Mouse (Mus musculus) layer of hippocampus, postnatal 14 days (tissue): ENCODE results near the gene Srsf7. TPM values are rescaled to one million over a fixed set of nuclear protein-coding genes. Genes with fewer than 3 reads are reported as not detected.
A peak's percentile ranks its signal among the peaks of the same experiment; 100 is the strongest.
"Not testable (repeated sequence)": the region's sequence is repeated elsewhere in the genome, so short reads cannot be mapped to it uniquely, and the experiment has no call there.

Experiments used
- DNase-seq, 2 experiments: peaks; one replicate each; pipeline ENCODE4 v3.0.0; 2021 to 2022; ENCODE audit warnings: low spot score in 2 of 2, mixed read lengths in 1 of 2
- long read RNA-seq, 2 experiments: library from polyadenylated mRNA; stranded (forward); transcript quantifications; one replicate each; pipeline ENCODE4 v2.0.0; 2021
- total RNA-seq, 2 experiments: library from RNA; stranded (reverse); gene quantifications; 2 replicates each; pipeline ENCODE4 v1.2.3; 2021

Srsf7 gene
- 100 to 1,000 TPM; 109 to 120 TPM for total RNA-seq
- long read RNA-seq, experiment 1, transcript Srsf7-208 (8 exons, 1,040 nt), result minor isoform, 17 of 88 reads
- long read RNA-seq, experiment 1, transcript Srsf7-201 (8 exons, 2,288 nt), result major isoform, 20 of 88 reads
- long read RNA-seq, experiment 1, transcript Srsf7-207 (7 exons, 1,921 nt), result minor isoform, 8 of 88 reads
- long read RNA-seq, experiment 1, partial matches to known transcripts, result 5 of 88 reads
- long read RNA-seq, experiment 1, other reads (novel, unspliced or antisense), result 35 of 88 reads
- long read RNA-seq, experiment 2, transcript Srsf7-208 (8 exons, 1,040 nt), result minor isoform, 17 of 121 reads
- long read RNA-seq, experiment 2, transcript Srsf7-207 (7 exons, 1,921 nt), result minor isoform, 10 of 121 reads
- long read RNA-seq, experiment 2, transcript Srsf7-201 (8 exons, 2,288 nt), result major isoform, 25 of 121 reads
- long read RNA-seq, experiment 2, partial matches to known transcripts, result 9 of 121 reads
- long read RNA-seq, experiment 2, other reads (novel, unspliced or antisense), result 57 of 121 reads

DNA sequence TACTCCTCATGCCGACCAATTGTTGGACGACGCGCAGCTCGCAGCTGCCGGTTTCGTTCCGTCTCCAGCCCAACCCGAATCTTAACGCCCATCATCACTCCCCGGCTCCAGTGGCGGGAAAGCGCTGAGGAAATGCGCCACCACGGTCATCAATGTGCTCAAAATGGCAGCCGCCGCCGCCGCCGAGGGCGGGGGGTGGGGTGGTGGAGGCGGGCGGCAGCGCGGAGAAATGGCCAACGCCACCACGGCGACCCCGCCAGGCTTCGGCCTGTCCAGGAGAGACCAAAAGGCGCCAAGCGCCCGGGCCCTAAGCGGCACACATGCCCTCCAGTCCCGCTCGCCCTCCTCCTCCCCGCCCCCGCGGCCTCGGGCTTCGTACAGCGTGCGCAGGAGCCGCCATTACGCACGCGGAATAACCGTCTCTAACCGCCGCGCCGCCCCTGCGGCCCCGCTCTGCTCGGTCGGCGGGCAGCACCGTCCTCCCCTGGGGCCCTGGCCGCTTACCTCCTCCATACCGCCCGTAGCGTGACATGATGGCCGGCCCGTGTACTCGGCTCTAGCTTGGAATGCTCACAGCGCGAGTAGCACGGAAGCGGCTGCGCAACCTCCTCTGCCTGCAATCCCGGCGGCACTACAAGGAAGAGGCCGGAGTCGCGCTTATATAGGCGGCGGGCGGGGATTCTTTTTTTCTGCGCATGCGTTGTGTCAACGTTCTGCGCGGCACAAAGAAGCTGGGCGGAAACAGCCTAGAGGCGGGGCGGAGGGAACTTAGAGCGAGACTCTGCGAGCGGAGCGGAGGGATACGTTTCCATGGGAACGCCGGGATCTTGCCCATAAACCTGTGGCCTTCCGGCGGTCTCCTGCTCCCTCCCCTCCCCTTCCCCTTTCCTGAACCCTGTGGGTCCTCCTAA, at the start of gene Srsf7, which contains the start of gene Ttc39d:
Srsf7 (minus strand) TSS at position 637 of the 911 bp plus-strand sequence.
Ttc39d (plus strand) TSS at position 790 of the 911 bp plus-strand sequence.
- DNase-seq, result peak; percentile 98 to 99

- no peak for DNase-seq
These were observed 48.1 kb upstream of the Srsf7 start for GRCm38 (mm10) chr17:80255208-80255607.

DNA sequence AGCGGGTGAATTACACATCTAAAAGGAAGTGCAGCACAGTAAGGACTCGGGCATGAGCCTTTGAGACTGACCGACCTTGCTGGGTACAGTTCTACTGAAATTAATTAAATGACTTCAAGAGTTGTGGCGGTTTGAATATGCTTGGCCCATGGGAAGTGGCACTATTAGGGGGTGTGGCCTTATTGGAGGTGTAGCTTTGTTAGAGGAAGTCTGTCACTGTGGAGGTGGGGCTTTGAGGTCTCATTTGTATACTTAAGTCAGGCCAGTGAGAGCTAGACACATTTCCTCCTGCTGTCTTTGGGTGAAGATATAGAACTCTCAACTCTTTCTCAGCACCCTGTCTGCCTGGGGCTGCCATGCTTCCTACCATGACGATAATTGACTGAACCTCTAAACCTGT, 47.3 kb upstream of the Srsf7 start:
- DNase-seq, result no peak

- DNase-seq, result no peak
These were observed 45.8 kb upstream of the Srsf7 start for GRCm38 (mm10) chr17:80252757-80253525.

- no peak for DNase-seq
These were observed 36.0 kb upstream of the Srsf7 start for GRCm38 (mm10) chr17:80243116-80243515.

DNA sequence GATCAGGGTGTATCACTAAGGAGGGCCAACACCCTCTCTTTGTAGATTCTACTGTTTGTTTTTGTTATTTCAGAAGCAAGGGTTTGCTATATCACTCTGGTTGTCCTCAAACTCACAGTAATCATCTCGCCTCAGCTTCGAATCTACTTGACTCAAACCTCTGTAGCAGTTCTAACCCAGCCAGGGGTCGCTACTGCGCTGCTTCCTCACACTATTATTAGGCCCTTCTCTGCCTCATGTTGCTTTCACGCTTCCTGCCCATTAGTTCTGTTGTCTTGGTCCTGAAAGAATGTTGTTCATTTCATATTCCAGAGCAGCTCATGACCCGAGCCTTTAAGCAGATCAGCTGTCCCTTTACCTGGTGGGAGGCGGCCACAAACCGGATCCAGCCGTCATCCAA, 34.5 kb upstream of the Srsf7 start:
- no peak for DNase-seq

DNA sequence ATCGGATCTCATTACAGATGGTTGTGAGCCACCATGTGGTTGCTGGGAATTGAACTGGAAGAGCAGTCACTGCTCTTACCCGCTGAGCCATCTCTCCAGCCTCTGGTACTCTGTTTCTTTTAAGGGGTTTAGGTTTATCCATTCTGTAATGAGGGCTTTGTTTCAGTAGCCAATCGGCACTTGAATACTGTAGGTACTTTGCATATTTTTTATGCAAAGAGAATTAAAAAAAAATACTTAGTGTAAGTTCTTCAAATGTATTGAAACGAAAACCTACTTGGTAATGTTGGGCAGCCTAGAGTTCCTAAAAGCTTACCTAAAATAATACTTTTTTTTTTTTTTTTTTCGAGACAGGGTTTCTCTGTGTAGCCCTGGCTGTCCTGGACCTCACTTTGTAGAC, 30.4 kb upstream of the Srsf7 start:
- no peak for DNase-seq

- DNase-seq, result no peak
These were observed 29.7 kb upstream of the Srsf7 start for GRCm38 (mm10) chr17:80236805-80237204.

- DNase-seq, result no peak
These were observed 28.4 kb upstream of the Srsf7 start for GRCm38 (mm10) chr17:80235477-80235876.

DNA sequence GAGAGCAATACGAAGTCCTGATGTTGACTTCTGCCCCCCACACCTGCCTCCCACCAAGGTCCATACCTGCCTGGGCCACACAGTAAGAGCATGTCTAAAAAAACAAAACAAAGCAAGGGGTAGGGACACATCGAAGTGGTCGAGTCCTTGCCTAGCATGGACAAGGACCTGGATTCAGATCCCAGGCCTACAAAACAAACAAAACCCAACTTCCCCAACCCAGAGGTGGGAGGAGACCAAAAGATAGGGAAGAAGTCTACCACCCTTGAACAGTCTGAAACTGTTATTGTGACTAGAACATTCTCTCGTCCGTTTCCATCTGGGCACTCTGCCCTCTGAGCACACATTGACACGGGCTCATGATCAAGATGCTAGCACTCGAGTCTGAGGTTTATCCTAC, 27.3 kb upstream of the Srsf7 start:
- no peak for DNase-seq

- DNase-seq, result no peak
These were observed 26.7 kb upstream of the Srsf7 start for GRCm38 (mm10) chr17:80233844-80234243.

DNA sequence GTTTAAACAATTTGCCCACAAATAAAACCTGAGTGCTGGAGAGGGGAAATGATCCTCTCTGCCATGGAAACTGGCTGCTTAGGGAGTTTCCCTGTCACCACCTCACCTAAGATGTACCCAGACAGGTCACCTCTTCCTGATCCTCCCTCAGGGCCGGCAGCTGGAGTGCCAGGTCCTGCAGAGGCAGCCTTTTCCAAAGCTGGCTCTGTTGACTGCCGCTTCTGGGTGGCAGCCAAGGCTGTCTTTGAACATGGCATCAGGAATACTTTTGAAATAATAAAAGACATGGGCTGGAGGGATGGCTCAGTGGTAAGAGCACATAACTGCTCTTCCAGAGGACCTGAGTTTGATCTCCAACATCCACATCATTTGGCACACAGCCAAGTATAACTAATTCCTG, 22.3 kb upstream of the Srsf7 start:
- peak in 1 of 2 experiments; percentile 19 for DNase-seq

DNA sequence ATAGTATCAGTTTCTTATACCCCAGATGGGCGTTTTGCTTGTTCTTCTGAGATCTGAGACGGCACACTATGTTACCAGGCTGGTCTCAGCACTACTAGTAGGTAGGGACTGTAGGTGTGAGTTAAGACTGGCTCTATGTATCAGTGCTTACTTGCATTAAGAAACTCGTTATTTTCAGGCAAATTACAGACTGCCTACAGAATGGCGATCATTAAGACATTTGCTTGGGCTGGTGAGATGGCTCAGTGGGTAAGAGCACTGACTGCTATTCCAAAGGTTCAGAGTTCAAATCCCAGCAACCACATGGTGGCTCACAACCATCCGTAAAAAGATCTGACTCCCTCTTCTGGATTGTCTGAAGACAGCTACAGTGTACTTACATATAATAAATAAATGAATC, 18.0 kb upstream of the Srsf7 start:
- not testable (repeated sequence) for DNase-seq

DNA sequence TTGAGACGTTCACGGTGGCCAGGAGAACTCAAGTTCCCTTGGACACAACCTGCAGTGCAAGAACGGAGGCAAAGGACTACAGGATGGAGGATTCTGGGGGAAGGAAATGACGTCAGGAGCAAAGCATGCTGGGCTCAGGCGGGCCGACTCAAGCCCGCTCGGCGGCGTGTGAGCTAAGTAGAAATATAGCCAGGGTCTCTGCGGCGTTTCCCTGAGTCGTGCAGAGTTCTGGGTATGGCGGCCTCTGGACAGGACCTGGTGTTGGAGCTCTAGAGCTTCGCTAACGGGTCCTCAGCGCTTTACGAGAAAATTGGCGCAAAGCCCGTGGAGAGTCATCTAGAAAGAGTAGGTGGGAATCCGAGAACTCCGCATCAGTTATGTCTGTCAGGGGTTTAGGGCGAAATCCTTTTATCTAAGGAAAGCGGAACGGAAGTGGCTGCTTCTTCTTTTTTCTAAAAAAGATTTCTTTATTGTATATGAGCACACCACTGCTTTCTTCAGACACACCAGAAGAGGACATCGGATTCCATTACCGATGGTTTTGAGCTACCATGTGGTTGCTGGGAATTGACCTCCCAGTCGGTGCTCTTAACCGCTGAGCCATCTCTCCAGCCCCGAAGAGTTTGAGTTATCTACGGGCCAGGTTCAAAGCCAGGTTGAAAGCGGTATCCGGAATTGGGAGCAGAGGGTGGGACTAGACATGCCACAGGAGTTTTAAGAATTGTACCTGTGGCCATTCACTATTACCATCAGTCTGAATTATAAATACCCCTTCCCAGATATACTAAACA, 17.4 kb upstream of the Srsf7 start, which contains the start of gene Gemin6:
Gemin6 (plus strand) TSS at position 116 of the 791 bp plus-strand sequence.
- DNase-seq, result peak; percentile 81 to 91

DNA sequence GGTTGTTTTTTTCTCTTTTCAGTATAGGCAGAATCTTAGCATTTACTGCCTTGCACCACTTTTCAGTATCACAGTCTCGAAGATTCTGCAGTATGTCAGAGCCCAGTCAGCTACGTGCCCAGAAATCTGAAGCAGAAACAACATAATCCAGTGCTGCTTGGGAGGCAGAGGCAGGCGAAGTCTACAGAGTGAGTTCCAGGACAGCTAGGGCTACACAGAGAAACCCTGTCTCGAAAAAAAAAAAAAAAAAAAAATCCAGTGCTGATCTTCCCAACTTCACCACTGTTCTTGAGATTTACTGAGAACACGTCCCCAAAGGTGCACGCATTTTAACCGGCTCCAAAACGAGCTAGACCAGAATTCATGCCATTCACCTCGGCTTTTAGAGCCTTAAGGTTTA, 16.7 kb upstream of the Srsf7 start:
- DNase-seq, result no peak

DNA sequence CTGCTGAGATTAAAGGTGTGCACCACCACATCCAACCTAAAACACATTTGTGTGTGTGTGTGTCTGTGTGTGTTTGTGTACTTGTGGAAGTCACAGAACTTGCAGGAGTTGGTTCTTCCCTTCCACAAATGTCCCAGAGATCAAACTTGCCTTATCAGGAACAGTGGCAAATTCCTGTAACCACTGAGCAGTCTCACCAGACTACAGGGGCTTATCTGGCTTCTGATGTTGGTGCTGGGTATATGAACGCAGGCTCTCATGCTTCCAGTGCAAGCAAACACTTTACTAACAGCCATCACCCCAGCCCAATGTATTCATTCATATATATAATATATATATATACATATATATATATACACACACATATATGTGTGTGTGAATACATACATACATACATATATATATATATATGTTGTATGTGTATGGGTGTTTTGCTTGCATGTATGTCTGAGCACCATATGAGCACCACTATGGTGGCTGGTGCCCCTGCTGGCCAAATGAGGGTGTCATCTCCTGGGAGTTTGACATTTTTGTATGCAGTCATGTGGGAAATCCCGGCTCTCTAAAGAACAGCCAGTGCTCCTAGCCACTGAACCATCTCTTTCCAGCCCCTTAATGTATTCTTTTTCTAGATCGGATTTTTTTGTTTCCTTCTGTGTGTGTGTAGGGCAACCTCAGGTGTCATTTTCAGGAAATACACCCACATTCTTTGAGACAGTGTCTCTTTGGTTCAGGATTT, 15.0 kb upstream of the Srsf7 start:
- no peak for DNase-seq

DNA sequence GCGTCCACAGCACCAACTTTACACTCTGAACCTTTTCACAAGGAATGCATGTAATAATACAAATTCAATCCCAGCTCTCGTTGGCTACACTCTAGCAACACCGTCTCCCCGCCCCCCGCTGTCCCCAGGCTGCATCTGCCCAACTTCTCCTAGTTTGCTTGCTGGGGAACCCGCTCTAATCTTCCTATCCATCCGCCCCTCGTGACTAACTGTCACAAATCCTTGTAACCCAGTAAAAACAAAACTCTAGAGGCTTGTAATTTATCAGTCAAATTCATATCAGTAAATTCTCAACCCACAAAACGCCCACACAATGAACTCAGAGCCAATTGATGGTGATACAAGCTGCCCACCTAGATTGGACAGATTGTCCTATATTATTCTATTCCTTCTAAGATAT, 14.1 kb upstream of the Srsf7 start:
- DNase-seq, result no peak

DNA sequence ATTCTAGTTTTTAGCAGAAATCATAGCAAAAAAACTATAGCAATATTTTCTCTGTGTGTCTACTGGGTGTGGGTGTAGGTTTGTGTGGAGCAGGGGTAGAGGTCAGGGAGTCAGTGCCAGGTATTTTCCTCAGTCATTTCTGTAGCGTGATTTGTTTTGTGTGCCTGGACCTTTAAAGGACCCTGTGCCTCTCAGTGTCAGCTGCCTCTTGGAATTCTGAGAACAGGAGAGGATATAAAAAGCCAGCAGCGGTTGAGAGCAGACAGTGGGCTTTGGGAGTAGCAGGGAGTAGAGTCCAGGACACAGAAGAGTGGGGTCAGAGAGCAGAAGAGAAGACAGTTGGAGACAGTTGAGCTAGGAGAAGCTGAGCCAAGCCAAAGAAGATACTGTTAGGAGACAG, 13.0 kb upstream of the Srsf7 start:
- no peak for DNase-seq

DNA sequence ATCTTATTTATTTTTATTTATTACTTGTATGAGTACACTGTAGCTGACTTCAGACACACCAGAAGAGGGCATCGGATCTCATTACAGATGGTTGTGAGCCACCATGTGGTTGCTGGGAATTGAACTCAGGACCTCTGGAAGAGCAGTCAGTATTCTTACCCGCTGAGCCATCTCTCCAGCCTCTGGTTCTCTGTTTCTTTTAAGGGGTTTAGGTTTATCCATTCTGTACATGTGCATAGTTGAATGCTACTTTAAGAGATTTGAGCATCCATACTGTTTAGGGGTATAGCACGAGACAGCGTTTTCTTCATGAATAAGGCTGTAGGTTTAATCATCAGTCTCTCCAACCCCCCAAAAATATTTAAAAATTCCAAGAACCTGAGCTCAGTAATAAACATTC, 6.9 kb upstream of the Srsf7 start:
- not testable (repeated sequence) for DNase-seq
